Mouse (Mus musculus): Measurements from ENCODE around the gene Vmn1r91.
"Not testable (repeated sequence)": the region's sequence is repeated elsewhere in the genome, so short reads cannot be mapped to it uniquely, and the experiment has no call there.

Vmn1r91 gene

DNA sequence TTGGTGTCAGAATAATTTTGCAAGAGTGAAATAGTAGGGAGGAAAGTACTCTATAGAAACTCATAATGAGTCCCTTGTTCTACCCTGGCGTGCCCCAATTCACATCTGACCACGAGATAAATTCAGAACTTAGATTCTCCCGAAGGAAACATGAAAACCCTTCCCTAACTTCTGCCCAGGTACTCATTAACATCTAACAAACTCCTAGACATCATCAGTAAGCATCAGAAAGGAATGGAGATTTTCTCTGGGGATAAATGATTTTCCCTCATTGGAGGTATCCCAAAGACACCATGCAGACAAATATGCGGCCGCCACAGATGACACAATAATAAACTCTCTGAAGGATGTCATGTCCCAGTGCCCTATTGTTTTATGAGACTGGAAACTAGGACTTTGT is at the start of gene Vmn1r91:
Vmn1r91 (plus strand) TSS at position 301 of the 400 bp plus-strand sequence.
- not testable (repeated sequence) for DNase-seq (ENCODE audit: low read depth, low spot score)

GRCm38 (mm10) chr7:20064100-20064499 is 35.4 kb upstream of the Vmn1r91 start:
- DNase-seq (ENCODE audit: low read depth, low spot score) = not testable (repeated sequence)

DNA sequence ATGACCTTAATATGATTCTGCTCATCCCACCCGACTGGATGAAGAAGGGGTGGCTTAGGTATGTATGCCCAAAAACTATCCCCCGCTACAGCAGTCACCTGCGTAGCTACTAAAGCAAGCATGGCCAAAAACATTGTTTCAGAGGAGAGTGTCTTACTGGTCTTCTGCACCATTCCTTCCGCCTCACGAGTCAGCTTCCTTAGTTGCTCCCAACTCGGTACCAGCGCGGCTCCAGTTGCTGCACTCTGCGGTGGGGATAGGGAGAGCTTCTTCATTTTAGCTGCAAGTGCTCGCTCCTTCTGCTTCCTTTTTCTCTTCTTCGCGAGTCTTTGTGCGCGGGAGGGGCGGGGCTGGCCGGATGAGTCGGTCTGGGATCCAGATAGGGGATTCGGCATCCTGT is 21.4 kb upstream of the Vmn1r91 start:
- DNase-seq (ENCODE audit: low read depth, low spot score) = not testable (repeated sequence)

DNA sequence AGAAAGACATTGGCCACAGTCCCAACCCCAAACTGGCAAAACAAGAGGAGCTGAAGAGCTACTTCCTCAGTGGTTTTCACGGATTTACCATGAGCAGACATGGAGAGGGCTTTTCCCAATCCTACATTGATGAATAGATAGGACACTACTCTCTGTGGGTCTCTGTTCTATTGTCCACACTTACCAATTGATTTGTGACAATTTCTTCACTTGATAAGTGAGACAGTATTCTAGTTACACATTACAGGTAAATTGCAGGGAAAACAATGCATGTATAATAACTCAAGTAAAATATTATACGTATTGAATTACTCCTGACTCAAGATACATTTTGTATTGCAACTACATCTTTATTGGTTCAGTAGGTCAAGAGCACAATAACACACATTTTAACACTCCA is 23.0 kb downstream of the Vmn1r91 start, which contains the start of gene Gm16442:
Gm16442 (minus strand) TSS at position 101 of the 400 bp plus-strand sequence.
- not testable (repeated sequence) for DNase-seq (ENCODE audit: low read depth, low spot score)

GRCm38 (mm10) chr7:20138988-20139387 is 39.5 kb downstream of the Vmn1r91 start, which contains the start of gene Vmn1r93:
Gene Vmn1r93, minus strand, starts transcription at chr7:20139088.
- DNase-seq (ENCODE audit: low read depth, low spot score) = not testable (repeated sequence)

All from CD4-positive helper T cell, adult 2 months (primary cell).